Mouse (Mus musculus) cerebellum, postnatal 36 days (tissue): ENCODE results near the gene Cst9.
A peak's percentile ranks its signal among the peaks of the same experiment; 100 is the strongest.

Experiments used
- DNase-seq, 2 experiments: peaks; one replicate each; pipeline ENCODE4 v3.0.0; 2021 to 2022; ENCODE audit warnings: mixed read lengths in 2 of 2

Cst9 gene

DNA sequence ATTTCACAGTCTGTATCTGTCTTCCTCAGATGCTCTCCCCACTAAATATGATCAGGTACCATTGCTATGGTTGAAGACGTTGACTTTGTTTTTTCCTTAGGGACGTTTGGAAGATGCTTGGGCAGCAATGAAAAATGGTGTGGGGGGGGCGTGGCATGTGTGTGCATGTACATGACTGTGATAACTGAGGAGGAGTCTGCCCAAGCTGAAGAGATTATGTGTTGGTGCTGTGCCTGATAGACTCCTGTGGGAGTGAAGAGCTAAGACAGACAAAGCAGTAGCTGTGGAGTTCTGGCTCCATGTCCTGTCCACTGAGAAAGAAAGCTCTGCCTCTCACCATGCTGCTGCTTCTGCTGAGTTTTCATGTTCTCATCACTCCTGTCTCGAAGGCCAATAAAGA, at the start of gene Cst9:
Cst9 (plus strand) TSS at position 236 of the 400 bp plus-strand sequence.
- DNase-seq: no peak

DNA sequence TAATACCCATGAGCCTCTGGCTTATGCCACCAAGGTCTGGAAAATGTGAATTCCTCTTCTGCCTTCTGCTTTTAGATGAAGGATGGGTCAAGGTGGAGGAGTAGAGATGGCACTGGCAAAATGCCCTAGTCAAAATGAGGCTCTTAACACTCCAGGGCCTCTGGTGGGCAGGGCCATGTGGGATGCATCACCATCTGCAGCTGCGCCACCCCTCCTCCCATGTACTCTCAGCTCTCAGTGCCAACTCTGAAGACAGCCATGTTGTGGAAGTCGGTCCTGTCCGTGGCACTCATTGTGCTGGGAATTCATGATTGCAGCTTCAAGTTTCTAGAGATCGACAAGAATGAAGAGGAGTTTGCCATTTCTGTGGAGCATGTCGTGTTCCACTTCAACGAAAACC, 45.8 kb upstream of the Cst9 start, which contains the start of gene Cst12:
Cst12 (plus strand) TSS at position 220 of the 400 bp plus-strand sequence.
- DNase-seq: no peak

DNA sequence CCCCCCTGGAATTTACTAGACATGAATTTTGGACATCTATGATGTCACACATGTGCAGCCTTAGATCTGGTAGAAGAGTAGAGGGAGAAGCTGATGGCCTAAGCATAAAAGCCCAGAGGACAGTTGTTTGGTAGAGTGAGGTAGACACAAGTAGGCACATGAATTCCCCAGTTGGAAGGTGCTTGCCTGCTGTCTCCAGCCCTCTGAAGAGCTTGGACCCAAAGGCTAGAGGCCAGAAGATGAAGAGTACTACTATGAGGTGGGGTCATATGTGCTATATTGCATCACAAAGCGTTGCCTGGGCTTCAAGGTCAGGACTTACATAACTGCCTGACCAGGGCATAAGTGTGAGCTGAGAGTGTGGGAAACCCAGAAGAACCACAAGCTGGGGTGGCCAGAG, 36.5 kb upstream of the Cst9 start, which contains the start of gene Cst8:
Cst8 (plus strand) TSS at position 301 of the 400 bp plus-strand sequence.
- no peak for DNase-seq

DNA sequence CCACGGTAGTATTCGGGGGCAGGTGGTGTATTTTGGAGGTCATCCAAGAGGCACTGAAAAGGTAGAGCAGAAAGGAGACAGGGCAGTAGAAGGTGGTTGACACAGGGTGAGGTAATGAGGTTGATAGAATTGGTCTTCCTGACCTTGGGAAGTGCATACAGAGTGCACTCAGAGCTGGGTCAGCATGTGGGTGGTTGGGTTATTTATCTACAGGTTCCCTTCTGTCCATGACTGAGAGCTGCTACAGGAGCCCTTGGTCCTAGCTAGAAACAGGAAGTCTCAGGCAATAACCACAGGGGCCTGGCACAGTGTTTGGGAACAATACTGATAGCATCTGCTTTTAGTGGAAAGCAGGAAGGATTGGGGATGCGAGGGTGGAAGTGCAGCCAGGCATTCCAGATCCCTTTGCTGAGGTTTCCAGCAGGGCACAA, 33.4 kb upstream of the Cst9 start:
- peak; percentile 71 to 75 for DNase-seq

DNA sequence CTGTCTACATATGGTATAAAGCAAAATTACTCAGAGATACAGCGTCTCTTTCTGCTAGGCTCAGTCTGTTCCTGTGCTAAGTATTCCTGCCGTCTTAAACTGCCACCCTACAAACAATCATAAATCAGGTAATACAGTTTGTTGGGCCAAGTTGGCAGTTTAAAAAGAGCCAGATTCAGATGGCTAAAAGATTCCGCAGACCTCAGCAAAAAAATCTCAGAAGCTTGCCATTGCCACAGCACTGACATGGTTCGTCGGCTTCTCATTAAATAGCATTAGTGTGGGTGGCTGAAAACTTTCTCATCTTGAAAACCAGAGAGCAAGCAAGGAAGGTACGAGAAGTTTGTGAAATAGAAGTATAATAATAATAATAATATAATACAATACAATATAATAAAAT, 28.3 kb upstream of the Cst9 start:
- no peak for DNase-seq

DNA sequence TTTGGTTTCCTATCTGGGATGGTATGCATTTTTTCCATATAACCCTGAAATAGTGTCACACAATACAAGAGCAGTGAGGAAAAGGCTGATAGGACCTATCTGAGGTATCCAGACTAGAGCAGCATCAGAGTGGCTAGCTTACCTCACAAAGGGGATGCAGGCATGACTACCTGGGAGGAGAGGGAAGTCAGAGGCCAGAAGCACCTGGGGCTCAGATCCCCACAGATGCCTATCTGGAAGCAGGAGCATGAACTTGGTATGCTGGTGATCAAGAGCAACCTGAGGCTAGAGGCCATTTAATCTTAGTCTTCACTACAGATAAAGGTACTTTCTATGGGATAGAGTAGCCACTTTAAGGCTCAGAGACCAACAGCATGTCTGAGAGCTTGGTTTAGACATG, 15.0 kb upstream of the Cst9 start, which contains the start of gene Cst13:
Cst13 (plus strand) TSS at position 173 of the 400 bp plus-strand sequence.
- DNase-seq: no peak

DNA sequence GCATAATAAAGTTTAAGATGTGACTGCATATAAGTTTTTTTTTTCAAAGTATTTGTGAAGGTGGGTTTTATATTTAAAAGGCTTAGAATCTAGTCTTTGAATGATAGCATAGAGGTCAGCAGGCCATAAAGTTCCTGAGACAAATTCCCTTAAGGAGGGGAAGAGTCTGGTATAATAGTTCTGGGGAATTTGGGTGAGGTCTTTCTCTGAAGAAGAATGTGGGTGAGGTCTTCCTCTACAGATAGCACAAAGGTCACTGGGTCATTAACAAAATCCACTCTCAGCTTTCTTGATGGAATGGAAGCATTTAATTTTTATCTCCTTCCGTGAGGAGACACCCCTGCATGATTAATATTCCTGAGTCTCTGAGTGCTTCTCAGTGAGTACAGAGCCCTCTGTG, 9.0 kb upstream of the Cst9 start:
- DNase-seq: no peak

DNA sequence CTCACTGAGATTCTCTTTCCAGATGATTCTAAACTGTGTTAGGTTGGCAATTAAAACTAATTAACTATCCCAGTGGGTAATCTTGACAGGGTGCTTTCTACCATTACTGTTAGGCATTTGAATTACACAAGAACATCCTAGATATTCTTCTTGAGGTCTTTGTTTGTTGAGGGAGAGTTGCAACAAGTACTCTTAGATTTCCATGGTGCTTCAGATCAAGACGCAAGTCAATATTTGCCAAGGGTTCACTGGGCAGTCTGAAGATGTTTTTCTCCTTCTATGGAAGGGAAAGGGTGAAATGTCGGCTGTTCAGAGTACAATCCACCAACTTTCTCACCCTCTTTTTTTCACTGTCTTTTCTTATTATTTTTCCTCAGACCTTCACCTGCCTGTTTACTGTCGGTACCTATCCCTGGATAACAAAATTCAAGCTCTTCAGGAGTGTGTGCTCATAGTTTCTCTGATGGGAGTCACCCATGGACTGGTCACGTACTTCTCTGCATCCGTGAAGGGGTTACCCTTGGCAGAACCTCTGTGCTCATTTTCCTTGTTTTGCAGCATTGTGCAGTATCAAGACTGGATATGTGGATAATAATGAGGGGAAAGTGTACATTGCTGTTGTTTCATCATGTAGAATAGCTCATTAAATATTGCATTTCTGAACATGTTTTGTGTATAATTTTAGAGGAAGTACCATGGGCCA, 3.3 kb downstream of the Cst9 start:
- no peak for DNase-seq

DNA sequence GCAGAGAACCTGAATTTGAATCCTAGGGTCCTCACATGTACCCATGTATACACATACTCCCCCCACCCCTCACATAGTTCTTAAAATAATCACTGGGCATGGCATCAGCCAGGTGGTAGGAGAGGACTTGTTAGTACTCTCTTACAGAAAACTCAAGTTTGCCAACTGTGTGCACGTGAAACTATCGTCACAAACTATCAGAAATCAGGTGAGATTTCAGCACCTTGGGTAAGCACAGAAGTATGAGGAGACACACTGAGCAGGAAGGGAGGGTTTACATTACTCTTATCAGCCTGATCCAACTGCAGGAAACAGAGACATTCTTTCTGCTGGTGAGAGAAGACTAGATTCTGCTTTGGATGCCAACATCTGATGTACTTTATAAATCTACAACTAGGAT, 4.3 kb downstream of the Cst9 start:
- DNase-seq: no peak

DNA sequence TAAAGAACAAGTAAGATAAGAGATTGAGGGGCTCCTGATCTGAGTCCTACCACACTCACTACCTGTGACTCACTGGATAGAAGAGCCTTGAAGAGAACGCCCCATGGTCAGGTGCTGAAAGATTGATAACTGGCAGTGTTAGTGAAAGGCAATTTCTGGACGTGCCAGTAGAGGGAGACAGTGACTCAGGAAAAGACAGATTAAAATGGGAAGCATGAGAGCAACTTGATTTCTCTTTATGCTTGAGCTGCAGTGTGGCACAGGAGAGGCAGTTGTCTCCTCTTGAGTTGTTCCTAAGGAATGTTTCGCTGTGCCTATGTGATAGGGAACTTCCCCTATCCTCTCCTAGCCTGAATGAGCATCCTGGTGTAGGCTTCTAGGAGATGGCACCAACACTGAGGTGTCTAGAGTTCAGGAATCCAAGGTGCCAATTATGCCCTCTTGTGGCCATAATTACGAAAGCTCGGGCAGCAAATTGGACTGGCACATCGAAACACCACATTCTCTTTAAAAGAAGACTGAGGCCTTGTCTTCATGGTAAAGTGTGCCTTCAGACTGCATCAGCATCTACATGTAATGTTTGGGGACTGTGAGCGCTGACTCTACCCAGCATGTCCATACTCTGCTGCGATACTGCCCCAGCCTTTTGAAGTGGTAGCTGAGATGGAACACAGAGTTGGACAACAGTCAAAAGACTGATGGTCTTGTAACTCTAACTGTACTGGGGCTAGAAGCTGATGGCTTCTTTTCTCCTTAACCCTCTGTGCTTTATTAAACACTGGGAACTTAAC, 16.4 kb downstream of the Cst9 start:
- peak; percentile 63 to 84 for DNase-seq

DNA sequence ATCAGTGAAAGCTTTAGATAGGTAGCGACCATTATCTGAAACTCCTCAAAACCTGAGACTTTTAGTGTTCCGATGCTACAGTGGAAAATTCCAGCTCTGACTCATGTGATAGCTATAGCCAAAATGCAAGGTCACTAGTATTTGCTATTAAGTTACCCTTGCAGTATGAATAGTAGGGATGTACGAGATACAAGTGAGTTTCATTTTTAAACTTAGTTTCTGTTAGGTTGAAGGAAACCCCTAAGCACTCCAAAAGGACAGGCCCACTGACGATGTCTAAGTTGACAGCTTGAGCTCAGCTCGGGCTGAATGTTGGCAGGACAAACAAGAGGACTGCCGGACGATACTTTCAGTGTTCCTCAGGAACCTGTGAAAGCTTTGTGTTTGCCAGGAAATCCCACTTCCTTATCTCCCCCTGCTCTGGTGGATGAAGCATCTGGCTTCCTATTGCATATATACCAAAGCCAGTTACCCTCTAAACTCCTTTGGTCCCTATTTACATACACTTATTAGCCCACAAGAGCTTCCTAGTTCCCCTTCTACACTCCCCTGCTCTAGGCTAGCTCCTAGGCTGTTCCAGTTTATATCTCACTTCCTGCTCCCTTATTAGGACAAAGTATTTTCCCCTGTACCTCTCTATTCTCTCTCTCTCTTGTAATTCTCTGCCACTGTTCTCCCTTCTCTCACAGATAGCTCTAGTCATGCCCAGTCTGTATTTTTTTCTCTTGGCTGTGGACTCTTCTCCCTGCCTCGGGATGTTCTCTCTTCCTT, 21.9 kb downstream of the Cst9 start:
- no peak for DNase-seq

DNA sequence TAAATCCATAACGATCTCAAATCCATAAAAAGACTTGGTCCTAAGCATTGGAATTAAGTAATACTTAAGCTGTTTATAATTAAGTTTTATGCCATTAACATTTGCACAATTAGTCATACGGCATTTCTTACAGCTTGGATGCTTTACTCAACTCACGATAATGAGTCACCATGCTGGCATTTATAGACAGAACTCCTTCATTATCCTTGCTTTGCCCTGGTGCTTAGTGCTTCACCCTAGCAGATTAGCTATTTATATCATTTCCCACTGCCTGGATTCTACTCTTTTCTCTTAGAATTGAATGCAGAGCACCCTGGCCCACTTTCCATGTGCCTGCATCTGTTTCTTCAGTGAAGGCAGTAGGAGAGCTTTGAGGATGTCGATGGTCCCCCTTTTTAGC, 22.6 kb downstream of the Cst9 start:
- no peak for DNase-seq

DNA sequence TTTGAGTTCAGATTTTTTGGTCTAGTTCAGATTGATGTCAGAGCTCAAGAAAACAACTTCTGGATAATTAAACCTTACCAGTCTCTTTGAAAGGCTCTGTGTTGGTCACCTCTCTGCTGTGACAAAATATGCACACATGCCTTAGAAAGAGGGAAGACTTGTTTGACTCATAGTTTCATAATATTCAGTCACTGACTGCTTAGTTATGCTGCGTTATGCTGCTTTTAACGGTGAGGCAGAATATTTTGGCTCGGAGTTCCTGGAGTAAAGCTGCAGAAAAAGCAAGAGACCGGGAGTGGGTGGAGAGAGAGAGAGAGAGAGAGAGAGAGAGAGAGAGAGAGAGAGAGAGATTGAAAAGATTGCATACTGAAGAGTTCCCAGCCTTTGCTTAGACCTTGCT, 26.0 kb downstream of the Cst9 start:
- DNase-seq: no peak

DNA sequence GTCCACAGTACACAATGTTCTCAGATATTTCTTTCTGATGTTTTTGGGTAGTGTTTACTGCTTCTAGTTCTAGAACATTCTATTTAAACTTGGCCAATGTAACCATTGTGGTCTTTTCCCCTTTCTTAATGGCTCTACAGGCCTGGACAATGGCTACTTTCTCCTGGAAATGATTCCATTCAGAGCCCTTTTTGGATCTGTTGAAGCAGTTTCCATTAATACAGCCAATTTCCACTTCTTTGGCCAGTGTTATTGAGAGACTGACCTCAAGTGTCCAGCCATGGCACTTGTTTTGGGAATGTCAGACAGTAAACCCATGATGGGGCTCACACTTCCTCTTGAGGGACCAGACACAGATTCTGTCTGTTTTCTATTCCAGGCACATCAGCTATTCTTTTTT, 26.7 kb downstream of the Cst9 start:
- DNase-seq: no peak

DNA sequence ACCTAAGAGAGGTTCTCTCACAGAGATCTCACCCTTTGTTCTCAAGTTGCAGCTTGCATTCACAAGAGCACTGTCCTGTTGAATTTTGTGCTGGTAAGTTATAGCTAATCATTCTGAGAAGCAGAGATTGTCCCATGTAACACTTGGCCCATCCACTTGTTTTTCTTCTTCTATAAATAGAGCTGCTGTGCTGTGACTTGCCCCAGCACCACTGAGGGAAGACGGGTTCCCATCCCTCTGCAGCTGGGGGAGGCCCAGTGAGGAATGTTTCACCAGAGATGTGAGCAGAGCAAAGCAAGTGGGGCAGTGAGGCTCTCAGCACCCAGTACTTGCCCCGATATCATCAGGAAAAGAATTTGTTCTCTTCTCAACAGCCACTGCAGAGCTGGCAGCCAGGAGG, 30.0 kb downstream of the Cst9 start, which contains the start of gene 9230104L09Rik:
9230104L09Rik (minus strand) TSS at position 73 of the 400 bp plus-strand sequence.
- no peak for DNase-seq

DNA sequence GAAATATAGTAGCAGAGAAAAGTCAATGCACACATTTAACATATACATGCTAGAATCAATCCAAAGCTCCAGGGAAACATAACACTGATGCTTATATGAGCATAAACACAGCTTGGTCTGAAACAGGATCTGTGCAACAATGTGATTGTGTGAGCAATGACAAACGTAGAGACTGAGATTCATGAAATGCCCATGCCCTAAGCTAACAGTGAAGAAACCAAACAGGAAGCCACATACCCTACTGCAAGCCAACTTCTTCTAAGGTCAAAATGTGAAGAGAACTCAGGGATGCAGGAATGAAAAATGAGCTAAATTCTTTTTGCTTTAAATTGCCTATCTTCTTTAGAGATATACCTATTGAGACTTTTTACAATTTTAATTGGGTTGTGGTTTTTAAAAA, 34.0 kb downstream of the Cst9 start:
- DNase-seq: no peak

DNA sequence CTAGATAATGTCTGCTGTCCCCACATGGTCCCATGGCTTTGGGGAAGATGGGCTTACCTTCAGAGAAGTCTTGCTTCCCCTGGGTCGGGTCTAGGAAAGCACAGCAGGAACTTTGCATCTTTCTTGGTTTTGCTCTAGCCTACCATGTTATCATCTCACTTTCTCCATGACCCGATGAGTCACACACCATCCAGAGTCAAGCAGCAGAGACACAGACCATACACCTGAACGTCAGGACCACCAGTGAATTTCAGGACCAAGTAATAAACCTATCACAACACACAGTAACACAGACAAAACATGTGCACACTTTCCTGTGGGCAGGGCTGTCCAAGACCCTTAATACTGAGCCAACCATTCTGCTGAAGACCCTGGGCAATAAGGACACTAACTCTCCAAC, 35.6 kb downstream of the Cst9 start:
- DNase-seq: no peak

DNA sequence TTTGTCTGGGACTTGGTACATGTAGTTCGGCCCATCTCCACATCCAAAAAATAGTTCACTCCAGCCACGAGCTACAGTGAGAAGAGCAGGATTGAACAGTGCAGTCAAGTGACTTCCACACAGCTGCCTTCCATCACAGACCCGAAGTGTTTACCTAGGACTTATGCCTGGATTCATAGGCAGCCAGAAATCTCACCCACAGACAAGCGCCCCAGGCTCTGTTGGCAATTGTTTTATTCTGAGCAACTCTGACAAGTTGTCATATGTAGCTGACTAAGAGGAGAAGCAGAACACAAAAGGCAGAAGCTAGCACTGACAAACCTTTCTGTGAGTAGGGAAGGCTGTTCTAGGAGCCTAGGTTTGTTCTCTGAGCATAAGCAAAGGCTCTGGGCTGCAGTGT, 37.9 kb downstream of the Cst9 start:
- DNase-seq: no peak

DNA sequence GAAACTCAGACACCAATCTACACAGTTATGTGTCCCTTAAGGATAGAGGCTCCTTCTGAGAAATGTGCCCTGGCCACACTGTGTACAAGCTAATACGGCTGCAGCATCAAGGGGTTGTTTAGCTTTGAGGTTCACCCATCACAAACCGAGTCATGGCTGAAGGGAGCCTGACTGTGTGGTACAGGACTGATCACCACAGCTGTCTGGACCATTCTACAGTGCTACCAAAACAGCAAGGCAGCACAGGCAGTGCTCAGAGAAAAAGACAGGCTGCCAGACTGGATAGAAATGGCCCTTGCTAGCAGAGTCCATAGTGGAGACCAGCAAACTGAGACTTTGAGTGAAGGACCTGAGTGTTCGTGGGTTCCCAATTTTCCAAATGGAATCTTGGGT, 39.3 kb downstream of the Cst9 start:
- DNase-seq: no peak

DNA sequence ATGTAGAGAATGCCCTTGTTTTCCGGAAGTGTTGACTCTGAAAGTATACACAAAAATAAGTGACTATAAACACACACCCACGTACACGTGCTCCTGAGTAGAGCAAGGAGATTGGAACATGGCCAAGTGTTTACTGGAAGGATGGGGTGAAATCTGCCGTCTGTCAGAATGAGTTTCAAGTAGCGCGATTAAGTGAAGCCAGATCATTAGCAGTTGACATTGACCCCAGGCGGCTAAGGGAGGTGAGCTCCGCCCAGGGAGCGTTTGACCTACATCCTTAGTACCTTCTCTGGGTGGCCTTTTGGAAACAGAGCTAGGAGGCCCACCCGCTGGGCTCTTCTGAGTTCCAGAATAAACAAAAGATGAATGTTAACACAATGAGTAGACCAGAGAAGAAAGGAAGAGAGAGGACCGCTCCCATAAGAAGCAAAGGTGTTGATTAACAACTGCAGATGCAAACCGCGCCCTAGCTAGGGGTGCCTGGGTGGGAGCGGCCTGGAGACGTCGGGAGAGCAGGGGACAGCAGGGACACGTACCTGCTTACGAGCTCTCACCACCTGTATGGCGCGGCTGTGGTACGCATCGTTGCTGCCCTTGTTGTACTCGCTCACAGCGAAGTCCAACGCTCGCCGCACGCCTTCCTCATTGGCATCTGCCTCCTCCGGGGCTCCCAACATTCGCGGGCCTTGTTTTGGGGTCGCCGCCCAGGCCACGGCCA, 39.8 kb downstream of the Cst9 start:
- DNase-seq: peak; percentile 21

DNA sequence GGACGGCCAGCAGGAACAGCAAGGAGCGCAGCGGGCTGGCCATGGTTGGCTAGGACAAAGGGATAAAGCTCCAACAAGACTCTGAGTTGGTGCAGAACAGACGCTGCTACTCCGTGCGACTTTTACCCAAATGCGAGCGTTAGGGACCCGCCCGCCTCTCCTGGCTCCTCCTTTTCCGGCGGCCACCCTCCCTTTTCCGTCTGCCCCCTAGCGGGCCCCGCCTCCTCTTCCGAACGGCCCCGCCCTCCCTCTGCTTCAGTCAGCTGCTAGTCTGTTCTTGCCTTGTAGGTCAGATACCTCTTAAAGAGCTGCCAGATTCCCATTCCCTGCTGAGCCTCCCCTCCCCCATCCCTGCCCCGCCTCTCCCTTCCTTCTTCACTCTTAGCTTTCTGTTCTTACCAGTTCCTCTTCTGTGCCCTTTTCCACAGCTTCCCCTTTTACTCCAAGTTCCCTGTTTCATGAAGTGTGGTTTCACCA, 40.4 kb downstream of the Cst9 start, which contains the start of gene Cst3:
Cst3 (minus strand) TSS at position 358 of the 477 bp plus-strand sequence.
- peak; percentile 81 to 87 for DNase-seq
